Mouse (Mus musculus): ENCODE results near the gene Ntn3. TPM values are rescaled to one million over a fixed set of nuclear protein-coding genes. Genes with fewer than 3 reads are reported as not detected.

The Ntn3 gene
- total RNA-seq, 2 experiments from 2014 or later: 0.12 to 0.15 TPM

GRCm38 (mm10) chr17:24191481-24191880 is 17.9 kb downstream of the Ntn3 start:
- peak; percentile 59 for ATAC-seq (replicated peaks; ENCODE audit: poor library complexity)

GRCm38 (mm10) chr17:24190934-24191333 is 18.4 kb downstream of the Ntn3 start:
- peak; percentile 42; the same call in 1 of the 2 replicates for ATAC-seq (replicated peaks; ENCODE audit: poor library complexity)

- no peak for ATAC-seq (replicated peaks; ENCODE audit: poor library complexity)
Observed at GRCm38 (mm10) chr17:24174259-24174658, 35.1 kb downstream of the Ntn3 start.

- peak; percentile 51 for ATAC-seq (replicated peaks; ENCODE audit: poor library complexity)
Observed at GRCm38 (mm10) chr17:24173423-24173822, 35.9 kb downstream of the Ntn3 start.

GRCm38 (mm10) chr17:24171738-24172137 is 37.6 kb downstream of the Ntn3 start:
- ATAC-seq (replicated peaks; ENCODE audit: poor library complexity): no peak

GRCm38 (mm10) chr17:24170729-24171128 is 38.6 kb downstream of the Ntn3 start:
- 0 out of 2 replicates have a peak, but pooled peaks have one; percentile 9 for ATAC-seq (replicated peaks; ENCODE audit: poor library complexity)

- no peak for ATAC-seq (replicated peaks; ENCODE audit: poor library complexity)
Observed at GRCm38 (mm10) chr17:24170125-24170524, 39.2 kb downstream of the Ntn3 start.

GRCm38 (mm10) chr17:24169317-24170065 is 39.8 kb downstream of the Ntn3 start, which contains the start of gene Atp6v0c:
Atp6v0c (minus strand) TSS chr17:24169702.
- peak; percentile 56 for ATAC-seq (replicated peaks; ENCODE audit: poor library complexity)

GRCm38 (mm10) chr17:24168590-24169277 is 40.6 kb downstream of the Ntn3 start:
- ATAC-seq (replicated peaks; ENCODE audit: poor library complexity): peak; percentile 35

GRCm38 (mm10) chr17:24167891-24168505 is 41.3 kb downstream of the Ntn3 start:
- no peak for ATAC-seq (replicated peaks; ENCODE audit: poor library complexity)

- ATAC-seq (replicated peaks; ENCODE audit: poor library complexity): 0 out of 2 replicates have a peak, but pooled peaks have one; percentile 3
Observed at GRCm38 (mm10) chr17:24167120-24167519, 42.2 kb downstream of the Ntn3 start.

GRCm38 (mm10) chr17:24164566-24165259 is 44.6 kb downstream of the Ntn3 start:
- no peak; the same call in 1 of the 2 replicates for ATAC-seq (replicated peaks; ENCODE audit: poor library complexity)

- peak; percentile 72 for ATAC-seq (replicated peaks; ENCODE audit: poor library complexity)
Observed at GRCm38 (mm10) chr17:24163176-24163962, 46.0 kb downstream of the Ntn3 start, which contains the start of gene Amdhd2. Amdhd2 (minus strand) TSS chr17:24163766.

GRCm38 (mm10) chr17:24162584-24163175 is 46.7 kb downstream of the Ntn3 start:
- peak; percentile 36 for ATAC-seq (replicated peaks; ENCODE audit: poor library complexity)

GRCm38 (mm10) chr17:24161466-24161865 is 47.9 kb downstream of the Ntn3 start:
- no peak for ATAC-seq (replicated peaks; ENCODE audit: poor library complexity)

GRCm38 (mm10) chr17:24157526-24157925 is 51.8 kb downstream of the Ntn3 start:
- ATAC-seq (replicated peaks; ENCODE audit: poor library complexity): no peak

- ATAC-seq (replicated peaks; ENCODE audit: poor library complexity): no peak
Observed at GRCm38 (mm10) chr17:24157121-24157520, 52.2 kb downstream of the Ntn3 start.

GRCm38 (mm10) chr17:24156394-24156793 is 52.9 kb downstream of the Ntn3 start:
- ATAC-seq (replicated peaks; ENCODE audit: poor library complexity): no peak

GRCm38 (mm10) chr17:24155742-24156141 is 53.6 kb downstream of the Ntn3 start:
- ATAC-seq (replicated peaks; ENCODE audit: poor library complexity): no peak

- no peak for ATAC-seq (replicated peaks; ENCODE audit: poor library complexity)
Observed at GRCm38 (mm10) chr17:24154463-24154862, 54.9 kb downstream of the Ntn3 start.

Measured in megakaryocyte progenitor cell, adult 5-6 weeks (primary cell).